In genomic region chr16:63014453-63014852, GRCm38 (mm10) we compare ENCODE assay signal across 12 mouse cellular contexts.
DNase-seq lines count a peak whose midpoint lies in the region; ATAC-seq and TF ChIP-seq lines count a peak whose summit lies in the region.
"Had no signal": no experiment of that assay in that cellular context is flagged by ENCODE, and none has a peak within 500 bp of the region (broad histone marks: within the 10 kb centered on the region; RNA-seq: fewer than 3 reads in every experiment).

No protein-coding gene starts in this region.

- TF ChIP-seq RAD21 in MEL (IDR thresholded peaks at IDR 0.05; ENCODE audit: low read depth, low read length), result no peak

- peak in 2 of 3 experiments; percentile 19 to 26; a peak in 3 of 6 replicates for TF ChIP-seq CTCF in MEL (IDR thresholded peaks at IDR 0.05 in 2 of 3, conservative IDR thresholded peaks at IDR 0.05 in 1 of 3; ENCODE audit: control insufficient read depth in 1 of 3, insufficient read depth in 1 of 3, low read depth in 2 of 3, low read length in 3 of 3, poor library complexity in 1 of 3, severe bottlenecking in 1 of 3)

- no peaks in the 10 kb centered on the region for H3K4me1 ChIP-seq in embryonic facial prominence, embryonic 11.5 days (ENCODE audit: control insufficient read depth, insufficient read depth, low read length)
- H3K4me1 ChIP-seq in embryonic facial prominence, embryonic 10.5 days, result peaks cover 3% of the 10 kb centered on the region; the same call in 1 of the 2 replicates
- no peaks in the 10 kb centered on the region for H3K4me1 ChIP-seq in MEL (ENCODE audit: control insufficient read depth in 1 of 2, insufficient read depth in 2 of 2, low read length in 2 of 2)
- H3K4me1 ChIP-seq: forebrain, embryonic 15.5 days had no signal

- peak; percentile 57 for DNase-seq in embryonic facial prominence, embryonic 11.5 days (ENCODE audit: low spot score)
- no peak for DNase-seq in embryonic facial prominence, embryonic 10.5 days (ENCODE audit: low spot score)
- DNase-seq in left cerebral cortex, postnatal 14 days (ENCODE audit: low spot score in 2 of 2), result peak; percentile 10 to 25
- DNase-seq in left cerebral cortex, postnatal 10 days (ENCODE audit: extremely low spot score in 1 of 2, low spot score in 2 of 2), result no peak
- peak; percentile 5 for DNase-seq in MEL (ENCODE audit: low read depth, low spot score)
- peak; percentile 68 for DNase-seq in embryo, embryonic 10.5 days (ENCODE audit: low spot score)
- no peak for DNase-seq in testis, postnatal 14 days (ENCODE audit: low spot score)
- DNase-seq in frontal cortex, postnatal 10 days (ENCODE audit: low spot score in 2 of 2), result no peak
- DNase-seq: layer of hippocampus, adult 9-11 months; thymus, postnatal 4 days had no signal

- no peak overlapping the region for H3K9ac ChIP-seq in embryonic facial prominence, embryonic 11.5 days (replicated peaks; ENCODE audit: low read length)
- no peak overlapping the region for H3K9ac ChIP-seq in MEL (ENCODE audit: control insufficient read depth, low read depth, low read length, poor library complexity, severe bottlenecking)
- H3K9ac ChIP-seq: forebrain, embryonic 15.5 days; midbrain, embryonic 12.5 days had no signal

- 43% methylated on average over 7 of the region's 7 CpGs for WGBS in embryonic facial prominence, embryonic 11.5 days
- 39% methylated on average over 7 of the region's 7 CpGs for WGBS in embryonic facial prominence, embryonic 10.5 days

- ATAC-seq in embryonic facial prominence, embryonic 11.5 days (replicated peaks; ENCODE audit: insufficient number of reproducible peaks, low FRiP score, low TSS enrichment, low read depth), result no peak
- ATAC-seq: forebrain, embryonic 15.5 days had no signal

- H3K79me2 ChIP-seq in MEL (ENCODE audit: control insufficient read depth, insufficient read depth, low read length, poor library complexity), result no peaks in the 10 kb centered on the region

- no peaks in the 10 kb centered on the region for H3K36me3 ChIP-seq in embryonic facial prominence, embryonic 11.5 days (replicated peaks; ENCODE audit: control insufficient read depth, insufficient read depth, low read depth, low read length)
- H3K36me3 ChIP-seq in embryonic facial prominence, embryonic 10.5 days (replicated peaks), result no peaks in the 10 kb centered on the region
- H3K36me3 ChIP-seq in MEL (ENCODE audit: control insufficient read depth in 1 of 2, insufficient read depth in 2 of 2, low read length in 2 of 2), result no peaks in the 10 kb centered on the region
- H3K36me3 ChIP-seq: forebrain, embryonic 15.5 days; midbrain, embryonic 12.5 days had no signal

- intact Hi-C loops in left cerebral cortex, postnatal 14 days (cut with DNase I), result no loop called here
- intact Hi-C loops in left cerebral cortex, postnatal 10 days (cut with DNase I), result no loop called here

- no peak overlapping the region for H3K4me2 ChIP-seq in embryonic facial prominence, embryonic 11.5 days (ENCODE audit: low read depth, low read length)
- H3K4me2 ChIP-seq: forebrain, embryonic 15.5 days; midbrain, embryonic 12.5 days had no signal

- TF ChIP-seq EP300 in MEL (IDR thresholded peaks at IDR 0.05; ENCODE audit: low read depth in 1 of 2, low read length in 2 of 2), result no peak

- TF ChIP-seq POLR2A in MEL (IDR thresholded peaks at IDR 0.05; ENCODE audit: control insufficient read depth in 1 of 2, insufficient read depth in 1 of 2, low read depth in 1 of 2, low read length in 2 of 2, poor library complexity in 1 of 2), result no peak

- H3K27me3 ChIP-seq in embryonic facial prominence, embryonic 11.5 days (ENCODE audit: control insufficient read depth, insufficient read depth, low read length), result no peaks in the 10 kb centered on the region
- no peaks in the 10 kb centered on the region for H3K27me3 ChIP-seq in embryonic facial prominence, embryonic 10.5 days (replicated peaks; ENCODE audit: low read depth, poor library complexity, severe bottlenecking)
- no peaks in the 10 kb centered on the region for H3K27me3 ChIP-seq in MEL (ENCODE audit: control insufficient read depth in 1 of 2, insufficient read depth in 2 of 2, low read length in 2 of 2)
- H3K27me3 ChIP-seq: forebrain, embryonic 15.5 days had no signal

- no peak overlapping the region for H3K4me3 ChIP-seq in embryonic facial prominence, embryonic 11.5 days (ENCODE audit: low read depth, low read length)
- H3K4me3 ChIP-seq in embryonic facial prominence, embryonic 10.5 days, result no peak overlapping the region
- no peak overlapping the region for H3K4me3 ChIP-seq in MEL (ENCODE audit: control insufficient read depth in 1 of 2, insufficient read depth in 1 of 2, low read depth in 2 of 2, low read length in 2 of 2)
- H3K4me3 ChIP-seq: forebrain, embryonic 15.5 days; midbrain, embryonic 12.5 days had no signal

- H3K27ac ChIP-seq in embryonic facial prominence, embryonic 11.5 days (replicated peaks; ENCODE audit: low read depth, low read length), result no peak overlapping the region
- no peak overlapping the region for H3K27ac ChIP-seq in embryonic facial prominence, embryonic 10.5 days (replicated peaks)
- H3K27ac ChIP-seq in MEL (ENCODE audit: control insufficient read depth, low read depth, low read length), result no peak overlapping the region
- H3K27ac ChIP-seq: forebrain, embryonic 15.5 days; midbrain, embryonic 12.5 days had no signal

- no peaks in the 10 kb centered on the region for H3K9me3 ChIP-seq in embryonic facial prominence, embryonic 11.5 days (replicated peaks; ENCODE audit: control insufficient read depth, low read length)
- no peaks in the 10 kb centered on the region for H3K9me3 ChIP-seq in embryonic facial prominence, embryonic 10.5 days
- no peaks in the 10 kb centered on the region for H3K9me3 ChIP-seq in MEL (replicated peaks; ENCODE audit: insufficient read depth, low read length)
- H3K9me3 ChIP-seq: forebrain, embryonic 15.5 days; midbrain, embryonic 12.5 days had no signal

TF ChIP-seq in MEL, 35 proteins besides CTCF, POLR2A, EP300 and RAD21:
- TF ChIP-seq POLR2AphosphoS2 (IDR thresholded peaks at IDR 0.05; ENCODE audit: low read length), result no peak
- TF ChIP-seq MAZ (IDR thresholded peaks at IDR 0.05; ENCODE audit: low read depth, low read length), result no peak
- TF ChIP-seq POLR2AphosphoS5 (IDR thresholded peaks at IDR 0.05; ENCODE audit: borderline replicate concordance, low read depth, low read length), result no peak
- TF ChIP-seq SMC3 (IDR thresholded peaks at IDR 0.05; ENCODE audit: low read depth, low read length), result no peak
- TF ChIP-seq HCFC1 (IDR thresholded peaks at IDR 0.05; ENCODE audit: low read depth, low read length), result no peak
- no peak for TF ChIP-seq RCOR1 (IDR thresholded peaks at IDR 0.05; ENCODE audit: low read depth, low read length)
- TF ChIP-seq E2F4 (IDR thresholded peaks at IDR 0.05; ENCODE audit: borderline replicate concordance, low read depth, low read length), result no peak
- TF ChIP-seq GATA1 (IDR thresholded peaks at IDR 0.05; ENCODE audit: low read depth, low read length), result no peak
- TF ChIP-seq ZMIZ1 (IDR thresholded peaks at IDR 0.05; ENCODE audit: low read depth, low read length), result no peak
- TF ChIP-seq CHD2 (IDR thresholded peaks at IDR 0.05; ENCODE audit: low read length), result no peak
- no peak for TF ChIP-seq BHLHE40 (IDR thresholded peaks at IDR 0.05; ENCODE audit: borderline replicate concordance, low read depth, low read length)
- no peak for TF ChIP-seq KAT2A (conservative IDR thresholded peaks at IDR 0.05; ENCODE audit: low read depth, low read length)
- TF ChIP-seq MXI1 (IDR thresholded peaks at IDR 0.05; ENCODE audit: low read depth, low read length), result no peak
- TF ChIP-seq NRF1 (IDR thresholded peaks at IDR 0.05; ENCODE audit: insufficient read depth, low read depth, low read length, poor library complexity, severe bottlenecking), result no peak

Comparison
In these comparisons a context has a peak if more than half of its experiments do, and no peak if none do; other contexts are left out.
1. DNase-seq: peak in embryonic facial prominence, embryonic 11.5 days (single experiment), left cerebral cortex, postnatal 14 days (2 of 2), MEL (single experiment) and embryo, embryonic 10.5 days (single experiment); none in embryonic facial prominence, embryonic 10.5 days (single experiment), left cerebral cortex, postnatal 10 days (0 of 2), testis, postnatal 14 days (single experiment) and frontal cortex, postnatal 10 days (0 of 2).